Mouse (Mus musculus) thymus, postnatal 25 days (tissue): ENCODE results near the gene Ppp3r2.
A peak's percentile ranks its signal among the peaks of the same experiment; 100 is the strongest.

Source experiments
- DNase-seq: peaks from one replicate; pipeline ENCODE4 v3.0.0; 2022

Gene Ppp3r2

DNA sequence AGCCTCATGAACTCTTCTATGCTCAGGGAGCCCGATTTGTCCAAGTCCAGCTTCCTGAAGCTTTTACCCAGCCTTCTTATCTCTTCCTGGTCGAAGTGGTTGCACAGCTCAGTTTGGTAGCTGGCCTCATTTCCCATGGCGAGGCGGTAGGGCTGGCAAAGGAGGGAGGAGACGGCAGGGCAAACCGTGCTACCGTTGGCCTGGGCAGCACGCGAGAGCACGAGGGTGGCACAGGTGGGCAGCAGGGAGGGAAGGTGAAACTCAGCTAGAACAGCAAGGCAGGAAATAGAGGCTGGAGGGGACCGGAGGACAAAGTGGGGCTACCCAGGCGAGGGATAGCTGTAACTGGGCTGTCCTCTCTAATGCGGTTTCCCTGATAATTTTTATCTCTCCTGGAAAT is at the start of gene Ppp3r2:
TSS of gene Ppp3r2 (minus strand) at position 213 of the 400 bp plus-strand sequence.
- no peak for DNase-seq

DNA sequence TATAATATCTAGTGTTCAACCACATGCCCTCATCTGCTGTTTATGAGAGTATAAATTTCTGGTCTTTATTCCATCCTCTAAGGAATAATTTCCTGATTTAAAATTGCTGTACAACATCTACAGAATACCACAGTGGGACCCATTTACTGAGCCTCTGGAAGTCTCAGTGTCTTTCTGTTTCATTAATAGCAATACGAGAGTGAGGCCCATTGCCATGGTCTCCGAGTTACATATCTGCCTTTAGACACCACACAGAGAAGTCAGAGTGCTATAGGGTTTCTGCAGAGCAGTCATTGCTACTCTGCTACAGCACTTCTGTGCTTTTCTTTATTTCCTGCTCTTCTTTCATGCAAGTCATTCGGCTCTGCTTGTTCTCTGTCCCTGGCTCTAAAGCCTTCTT is 47.5 kb upstream of the Ppp3r2 start:
- no peak for DNase-seq

DNA sequence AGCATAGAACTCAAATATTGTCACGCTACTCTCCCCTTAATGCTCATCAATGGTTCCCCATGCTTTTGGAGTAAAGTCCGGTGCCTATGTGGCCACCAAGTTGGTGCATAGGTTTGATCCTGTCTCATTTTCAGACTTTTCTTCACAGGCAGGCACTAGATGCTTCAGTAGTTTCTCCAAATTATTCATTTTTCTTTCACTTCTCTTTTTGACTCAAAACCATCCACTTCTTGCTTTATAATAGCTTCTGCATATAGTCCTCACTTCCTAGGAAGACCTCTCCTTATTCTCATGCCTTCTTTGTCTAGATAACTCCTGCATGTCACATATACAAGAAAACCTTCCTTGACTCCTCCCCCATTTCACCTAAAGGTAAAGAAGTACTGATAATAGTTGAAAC is 42.1 kb upstream of the Ppp3r2 start:
- DNase-seq = no peak

DNA sequence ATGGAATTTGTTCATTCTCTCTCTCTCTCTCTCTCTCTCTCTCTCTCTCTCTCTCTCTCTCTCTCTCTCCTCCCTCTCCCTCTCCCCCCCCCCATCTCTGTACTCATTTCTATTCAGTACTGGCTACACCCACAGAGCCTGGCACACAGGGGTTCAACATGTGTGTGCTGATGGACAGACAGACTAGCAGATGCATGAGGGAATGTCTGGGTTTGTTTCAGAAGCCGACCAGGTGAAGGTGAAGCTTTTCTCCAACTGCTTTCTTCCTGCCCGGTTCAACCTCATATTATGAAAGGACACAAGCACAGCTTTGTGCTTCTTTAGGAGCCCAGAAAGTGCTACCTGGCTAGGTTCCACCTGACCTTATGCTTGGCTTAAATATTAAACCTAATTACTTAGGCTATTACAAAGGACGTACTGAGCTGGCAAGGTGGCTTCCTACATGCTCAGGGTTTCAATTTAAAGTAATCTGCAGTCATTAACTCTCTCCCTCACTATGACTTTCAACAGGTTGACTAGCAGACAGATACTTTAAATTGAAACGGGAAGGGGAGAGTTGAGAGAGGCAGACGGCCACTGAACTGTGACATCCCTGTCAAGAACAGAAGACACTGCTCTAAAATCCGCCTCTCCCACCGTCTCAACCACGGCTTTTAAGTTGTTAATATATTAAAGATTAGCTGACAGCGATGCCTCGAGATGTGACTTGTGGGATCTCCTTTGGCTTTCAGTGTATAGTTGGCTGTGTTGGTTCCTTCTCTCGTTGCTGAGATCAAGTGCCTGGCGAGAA is 9.8 kb upstream of the Ppp3r2 start:
- DNase-seq = no peak

DNA sequence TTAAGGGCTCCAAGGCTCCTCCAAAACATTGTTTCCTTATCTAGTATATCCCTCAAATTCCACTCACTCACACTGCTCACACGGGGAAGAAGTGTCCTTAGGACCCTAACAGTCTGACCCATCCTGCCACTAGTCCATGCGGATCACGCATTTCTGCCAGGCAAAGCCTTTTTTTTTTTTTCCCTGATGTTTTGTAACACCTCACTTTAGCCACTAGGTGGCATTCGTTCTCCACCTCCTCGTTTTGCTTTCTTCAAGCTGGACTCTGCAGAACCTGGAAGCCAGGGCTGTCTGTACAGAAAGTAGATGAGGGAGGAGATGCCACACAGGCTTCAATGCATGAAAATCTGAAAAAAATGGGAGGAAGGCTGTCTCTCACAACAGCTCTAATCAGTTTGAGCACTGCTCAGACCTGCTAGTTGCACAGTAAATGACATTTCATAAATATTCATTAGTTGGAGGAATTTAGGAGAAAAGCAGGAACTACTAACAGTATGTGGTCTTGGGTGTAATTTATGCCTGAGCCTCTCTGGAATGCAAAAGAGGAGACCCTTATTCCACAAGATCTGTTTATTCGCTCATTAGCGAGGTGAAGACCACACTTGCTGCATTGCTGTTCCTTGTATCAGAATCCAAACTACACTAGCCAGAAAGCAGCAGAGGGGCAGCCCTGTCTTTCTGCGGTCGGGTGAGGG is 6.9 kb upstream of the Ppp3r2 start:
- peak; percentile 6 for DNase-seq

DNA sequence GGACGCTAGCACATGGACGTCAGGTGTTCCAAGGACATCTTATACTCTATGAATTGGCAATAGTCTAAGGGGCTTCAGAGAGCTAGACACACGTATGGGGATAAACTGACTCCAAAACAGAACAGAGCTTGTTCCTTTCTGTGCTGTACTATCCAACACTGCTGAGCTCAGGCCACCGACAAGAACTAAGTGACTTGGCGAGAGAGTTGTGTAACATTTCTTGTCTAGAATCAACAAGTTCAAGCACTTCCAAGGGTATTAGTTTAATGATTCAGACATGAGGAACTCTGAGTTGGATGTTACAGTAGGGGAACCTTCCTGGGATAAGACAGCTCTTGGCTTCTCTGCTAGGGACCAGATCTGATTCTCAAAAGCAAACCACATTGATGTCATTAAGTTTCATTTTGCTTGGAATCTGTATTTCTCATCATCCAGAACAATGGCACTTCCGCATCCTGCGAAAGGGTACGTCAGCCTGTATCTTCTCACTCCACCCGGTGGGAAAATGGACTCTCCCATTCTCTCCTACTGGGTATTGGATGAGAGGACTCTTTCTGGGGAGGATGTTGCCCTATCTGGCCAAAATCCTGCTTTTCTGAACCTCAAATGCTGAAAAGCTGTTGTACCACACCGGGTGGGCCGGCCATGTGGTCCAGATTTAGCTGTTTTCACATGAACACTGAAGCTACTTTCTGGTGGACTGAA is 1.5 kb downstream of the Ppp3r2 start:
- DNase-seq = no peak

DNA sequence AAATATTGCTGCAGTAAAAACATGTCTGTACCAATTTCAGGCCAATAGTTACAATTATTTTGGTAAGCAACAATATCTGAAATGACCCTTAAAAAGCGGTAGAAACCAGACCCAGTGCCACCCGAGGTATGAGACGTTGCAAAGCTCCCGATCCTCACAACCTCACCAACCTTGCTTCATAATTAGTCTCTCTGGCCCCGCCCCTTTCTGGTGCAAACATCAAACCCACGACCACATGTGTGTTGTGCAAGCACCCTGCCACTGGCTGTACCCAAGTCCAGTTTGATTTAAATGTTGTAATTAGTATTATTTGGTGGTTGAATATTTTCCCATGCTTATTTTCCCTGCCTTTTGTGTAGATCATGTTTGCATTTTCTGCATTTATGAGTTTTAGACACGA is 5.0 kb downstream of the Ppp3r2 start:
- no peak for DNase-seq

DNA sequence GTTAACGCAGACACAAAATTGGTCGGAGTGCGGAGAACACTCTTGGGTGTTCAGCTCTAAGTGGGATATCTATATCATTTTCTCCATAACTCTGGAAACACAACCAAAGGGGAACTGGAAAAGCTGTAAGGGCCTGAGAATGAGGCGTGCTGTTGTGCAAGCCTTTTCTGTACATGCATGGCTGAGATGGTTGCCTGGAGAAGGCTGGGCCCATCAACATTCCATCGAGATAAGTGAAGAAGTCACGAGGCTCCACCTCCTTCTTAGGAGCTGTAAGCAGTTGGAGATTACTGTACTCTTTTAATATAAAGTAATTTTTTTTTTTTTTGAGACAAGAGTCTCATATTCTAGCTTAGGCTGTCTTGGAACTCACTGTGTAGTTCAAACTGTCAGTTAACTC is 5.8 kb downstream of the Ppp3r2 start:
- no peak for DNase-seq

DNA sequence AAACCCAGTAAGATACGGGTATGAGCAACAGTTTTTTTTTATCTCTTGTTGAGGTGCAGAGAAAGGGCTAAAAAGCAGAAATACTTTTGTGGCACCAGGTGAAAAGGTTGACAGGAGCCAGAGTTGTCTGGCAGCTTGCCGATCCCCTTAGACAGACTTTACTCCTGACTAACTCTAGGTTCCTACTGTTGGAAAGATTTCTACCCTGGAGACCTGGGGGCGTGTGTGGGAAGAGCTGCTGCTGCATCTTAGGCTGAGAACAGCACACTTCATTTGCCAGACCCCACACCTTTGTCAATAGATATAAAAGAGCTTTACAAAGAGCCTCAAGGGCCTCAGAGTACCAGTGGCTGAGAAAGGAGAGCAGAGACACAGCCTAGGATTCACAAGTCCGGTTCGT is 17.0 kb downstream of the Ppp3r2 start:
- no peak for DNase-seq

DNA sequence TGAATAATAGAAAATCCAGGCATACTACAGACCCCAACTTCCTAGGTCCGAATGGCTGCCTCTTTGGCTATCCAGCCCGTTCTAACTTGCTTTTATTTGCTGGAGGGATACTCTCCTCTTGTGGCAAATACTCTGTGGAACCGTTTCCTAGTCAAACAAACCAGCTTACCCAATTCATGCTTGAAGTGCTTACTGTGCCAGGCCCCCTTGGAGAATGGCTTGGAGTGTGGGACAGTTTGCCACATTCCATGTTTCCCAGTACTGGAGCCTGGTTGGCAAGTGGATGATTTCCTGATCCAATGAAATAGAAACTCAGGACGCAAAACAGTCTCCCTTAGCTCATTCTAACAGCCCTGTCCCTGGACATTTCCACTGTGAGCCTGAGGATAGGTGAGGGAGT is 19.6 kb downstream of the Ppp3r2 start:
- DNase-seq = no peak

DNA sequence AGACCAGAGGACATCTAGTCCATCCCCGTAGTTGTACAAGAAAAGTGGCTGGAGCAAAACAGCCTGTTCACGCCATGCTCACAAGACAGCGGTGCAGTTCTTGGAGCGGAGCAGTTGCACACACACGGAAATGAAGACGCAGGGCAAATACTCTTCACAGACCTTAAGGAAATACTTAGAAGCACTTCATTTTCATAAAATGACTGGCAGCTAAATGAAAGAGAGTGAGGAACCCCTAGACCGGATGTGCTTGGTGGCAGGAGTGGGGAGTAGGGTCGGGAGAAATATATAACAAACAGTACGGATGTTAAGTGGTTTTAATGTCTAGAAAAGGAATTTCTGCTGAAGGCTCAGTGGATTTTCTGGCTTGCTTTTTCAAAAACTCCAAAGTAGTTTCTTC is 20.2 kb downstream of the Ppp3r2 start:
- no peak for DNase-seq

DNA sequence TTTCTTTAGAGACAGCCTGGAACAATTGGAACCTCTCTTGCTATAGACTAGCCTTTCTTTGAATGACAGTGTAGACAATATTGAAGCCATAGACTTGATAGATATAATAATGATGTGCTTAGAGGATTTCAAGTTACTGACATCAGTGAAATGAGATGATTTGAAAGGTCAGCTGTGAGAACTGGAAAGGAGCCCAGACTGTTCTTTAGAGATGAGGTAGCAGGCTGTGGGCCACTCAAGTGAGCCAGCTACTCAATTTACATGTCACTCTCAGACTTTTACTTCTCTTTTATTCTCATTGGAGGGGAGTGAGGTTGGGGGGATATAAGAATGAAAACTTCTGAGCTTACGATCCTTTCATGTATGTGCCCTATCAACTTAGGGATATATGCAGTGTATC is 22.4 kb downstream of the Ppp3r2 start:
- DNase-seq = no peak

DNA sequence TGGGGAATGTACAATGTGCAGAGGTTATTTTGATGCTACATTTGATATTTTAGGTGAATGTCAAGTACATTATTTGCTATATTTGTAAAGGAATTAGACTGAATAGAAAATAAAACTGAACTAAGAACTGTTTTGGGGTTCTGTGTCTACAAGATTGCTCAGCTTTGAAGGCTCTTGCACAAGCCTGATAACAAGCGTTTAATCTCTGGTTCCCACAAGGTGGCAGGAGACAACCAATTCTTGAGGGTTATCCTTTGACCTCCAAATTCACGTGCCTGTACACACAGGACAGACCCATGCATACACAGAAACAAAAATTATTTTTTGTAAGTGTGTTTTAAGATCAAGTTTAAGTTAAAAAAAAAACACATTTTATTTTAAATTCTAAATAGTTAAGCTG is 41.9 kb downstream of the Ppp3r2 start:
- DNase-seq = no peak

DNA sequence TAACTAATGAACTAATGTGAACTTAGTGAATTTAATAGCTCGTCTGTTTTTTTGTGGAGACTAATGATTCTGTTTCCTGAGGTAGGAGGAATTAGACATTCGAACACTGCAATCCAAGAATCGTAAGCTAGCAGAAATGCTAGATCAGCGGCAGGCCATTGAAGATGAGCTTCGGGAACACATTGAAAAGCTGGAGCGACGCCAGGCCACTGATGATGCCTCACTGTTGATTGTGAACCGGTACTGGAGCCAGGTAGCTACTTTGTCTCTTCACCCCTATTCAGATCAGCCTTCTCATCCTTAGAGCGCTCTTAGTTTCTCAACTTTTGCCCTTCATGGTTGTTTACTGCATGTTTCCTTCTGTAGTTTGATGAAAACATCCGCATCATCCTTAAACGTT is 44.0 kb downstream of the Ppp3r2 start:
- no peak for DNase-seq

DNA sequence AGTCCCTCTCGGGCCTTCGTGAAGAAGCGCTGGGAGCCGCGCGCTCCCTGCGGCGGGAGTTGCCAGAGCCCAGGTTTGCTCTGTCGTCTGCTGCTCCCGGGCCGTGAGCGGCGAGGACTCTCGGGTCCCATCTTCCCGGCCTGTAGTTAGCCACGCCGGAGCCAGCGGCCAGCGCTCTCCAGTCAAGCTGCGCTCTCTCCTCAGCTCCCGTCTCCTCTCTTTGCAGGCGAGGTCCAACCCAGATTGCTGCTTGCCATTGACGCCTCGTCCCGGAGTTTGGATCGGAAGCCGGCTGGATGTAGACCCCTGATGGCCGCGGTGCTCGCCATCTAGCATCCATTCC is 49.7 kb downstream of the Ppp3r2 start:
- no peak for DNase-seq

DNA sequence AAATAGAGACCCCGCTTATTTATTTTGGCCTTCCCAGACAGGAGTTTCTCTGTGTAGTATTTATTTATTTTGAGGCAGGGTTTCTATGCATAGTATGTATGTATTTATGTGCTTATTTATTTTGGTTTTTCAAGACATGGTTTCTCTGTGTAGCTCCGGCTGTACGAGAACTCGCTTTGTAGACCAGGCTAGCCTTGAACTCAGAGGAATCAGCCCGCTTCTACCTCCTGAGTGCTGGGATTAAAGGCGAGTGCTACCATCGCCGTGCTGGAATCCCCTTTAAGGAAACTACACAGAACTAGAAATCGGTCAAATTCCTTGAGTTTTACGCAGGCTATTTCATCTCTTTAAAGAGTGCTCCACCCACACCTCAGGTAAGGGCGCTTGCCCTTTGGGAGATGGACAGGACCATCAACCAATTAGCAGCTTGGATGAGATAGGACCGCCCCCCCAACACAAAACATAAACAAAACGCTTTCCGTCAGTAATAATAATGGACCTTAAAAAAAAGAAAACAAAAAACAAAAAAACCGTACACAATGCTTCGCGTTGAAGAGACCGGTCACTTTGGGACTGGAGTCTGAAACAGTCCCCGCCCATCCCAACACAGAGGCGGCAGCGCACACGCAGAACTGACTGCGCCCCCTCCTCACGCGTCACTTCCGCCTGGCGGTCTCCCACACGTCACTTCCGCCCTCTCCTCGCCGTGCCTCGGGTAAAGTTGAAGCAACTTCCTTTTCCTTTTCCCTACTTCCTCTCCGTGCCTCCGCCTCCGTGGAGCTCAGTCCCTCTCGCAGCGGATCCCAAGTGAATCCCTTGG is 50.3 kb downstream of the Ppp3r2 start, which contains the start of gene Rnf20:
TSS of gene Rnf20 (plus strand) at position 688 of the 820 bp plus-strand sequence.
- DNase-seq = peak; percentile 95

DNA sequence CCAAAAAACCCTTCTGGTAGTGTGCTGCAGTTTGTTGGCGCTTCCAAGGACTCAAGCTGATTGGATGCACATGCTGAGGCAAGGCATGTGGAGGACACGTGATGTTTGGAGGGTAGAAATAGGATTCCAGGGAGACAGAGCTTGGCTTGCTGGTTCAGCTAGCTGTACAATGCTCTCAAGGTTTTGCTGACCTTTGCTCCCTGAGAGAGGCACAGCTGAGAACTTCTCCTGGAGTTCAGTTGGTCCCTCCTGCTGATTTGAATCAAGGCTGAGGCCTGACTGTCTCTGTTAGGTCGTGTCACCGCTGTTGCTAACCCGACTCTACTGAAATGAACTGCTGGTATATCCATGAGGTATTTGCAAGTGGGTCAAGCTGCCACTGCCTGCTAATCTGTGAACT is 52.9 kb downstream of the Ppp3r2 start:
- no peak for DNase-seq
